Mouse (Mus musculus): ENCODE results near the gene Mical1.

Gene Mical1

DNA sequence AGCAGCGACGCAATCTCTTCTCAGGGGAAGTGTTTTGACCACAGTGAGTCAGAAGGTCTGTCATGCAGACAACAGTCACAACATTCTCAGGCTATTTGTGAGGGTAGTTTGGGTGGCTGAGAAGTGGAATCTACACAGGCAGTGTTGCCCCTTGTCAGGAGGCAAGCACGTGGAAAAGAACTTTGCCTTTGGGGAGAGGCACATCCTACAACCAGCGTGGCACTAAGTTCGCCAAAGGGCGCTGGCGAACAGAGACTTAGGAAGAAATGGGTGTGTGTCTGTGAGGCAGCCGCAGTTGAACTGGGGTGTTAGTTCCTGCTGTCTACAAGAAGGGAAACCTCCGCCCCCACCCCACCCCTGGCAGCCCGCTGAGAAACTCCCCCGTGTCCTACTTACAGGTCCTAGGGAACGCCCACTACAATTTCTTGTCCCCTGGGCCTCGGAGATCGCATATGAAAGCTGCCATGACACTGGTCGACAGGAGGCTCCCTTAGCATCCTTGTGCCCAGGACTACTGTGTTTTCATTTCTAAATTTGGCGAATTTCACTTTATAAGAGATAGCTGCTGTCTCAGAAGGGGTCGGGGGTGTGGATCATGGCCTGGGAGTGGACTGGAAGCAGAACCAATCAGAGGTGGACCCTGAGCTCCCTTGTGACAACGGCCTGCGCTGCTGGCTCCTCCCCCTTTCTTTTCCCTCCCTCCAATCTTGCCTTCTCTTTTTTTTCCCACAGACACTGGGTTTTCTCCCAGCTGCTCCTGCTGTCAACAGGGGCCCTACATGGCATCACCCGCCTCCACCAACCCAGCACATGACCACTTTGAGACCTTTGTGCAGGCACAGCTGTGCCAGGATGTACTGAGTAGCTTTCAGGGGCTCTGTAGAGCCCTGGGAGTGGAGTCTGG, 1.4 kb downstream of the Mical1 start:
- DNase-seq, result peak; percentile 28

DNA sequence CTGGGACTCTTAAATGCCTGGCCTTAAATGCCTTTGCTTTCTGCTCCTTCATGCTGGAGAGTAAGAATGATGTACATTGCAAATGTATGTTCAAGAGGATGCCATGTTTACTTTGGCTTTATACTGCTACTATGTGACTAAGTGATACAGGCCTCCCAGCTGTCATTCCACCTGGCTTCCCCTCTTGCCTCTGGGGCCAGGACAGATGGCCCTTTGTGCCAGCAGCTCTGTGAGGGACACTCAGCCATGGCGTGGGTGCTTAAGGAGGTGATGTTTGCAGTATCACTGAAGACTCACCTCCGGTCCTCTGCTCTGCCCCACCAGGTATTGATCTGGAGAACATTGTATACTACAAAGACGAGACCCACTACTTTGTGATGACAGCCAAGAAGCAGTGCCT, 3.8 kb downstream of the Mical1 start:
- DNase-seq, result no peak

DNA sequence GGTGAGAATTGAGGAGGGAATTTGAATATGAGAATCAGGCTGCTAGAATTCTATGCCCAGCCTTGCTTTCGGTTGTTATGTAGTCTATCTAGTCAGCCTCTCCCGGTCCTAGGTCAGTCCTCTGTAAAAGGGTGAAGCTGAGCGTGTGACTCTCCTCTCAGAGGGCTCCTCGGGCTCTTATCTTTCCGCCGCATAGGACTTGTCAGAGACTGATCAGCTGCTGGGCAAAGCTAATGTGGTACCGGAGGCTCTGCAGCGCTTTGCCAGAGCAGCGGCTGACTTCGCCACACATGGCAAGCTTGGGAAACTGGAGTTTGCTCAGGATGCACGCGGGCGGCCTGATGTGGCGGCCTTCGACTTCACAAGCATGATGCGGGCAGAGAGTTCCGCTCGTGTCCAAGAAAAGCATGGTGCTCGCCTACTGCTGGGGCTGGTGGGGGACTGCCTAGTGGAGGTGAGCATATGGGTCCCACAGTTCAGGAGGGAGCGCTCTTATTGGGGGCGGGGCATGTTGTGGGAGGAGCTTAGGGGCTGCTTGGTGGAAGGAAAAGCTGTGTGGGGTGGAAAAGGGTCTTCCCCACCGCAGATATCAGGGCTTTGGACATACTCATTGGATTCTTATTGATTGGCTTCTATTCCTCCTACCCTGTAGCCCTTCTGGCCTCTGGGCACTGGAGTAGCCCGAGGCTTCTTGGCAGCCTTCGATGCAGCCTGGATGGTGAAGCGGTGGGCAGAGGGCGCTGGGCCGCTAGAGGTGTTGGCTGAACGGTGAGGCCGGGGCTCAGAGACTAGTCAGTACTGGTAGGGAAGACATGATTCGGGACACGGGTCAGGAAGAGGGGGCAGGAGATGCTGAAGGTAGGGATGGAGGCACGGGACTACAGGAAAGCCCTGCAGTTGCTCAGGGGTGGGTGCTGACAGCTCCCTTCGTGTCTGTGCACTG, 5.1 kb downstream of the Mical1 start:
- peak; percentile 21 for DNase-seq

DNA sequence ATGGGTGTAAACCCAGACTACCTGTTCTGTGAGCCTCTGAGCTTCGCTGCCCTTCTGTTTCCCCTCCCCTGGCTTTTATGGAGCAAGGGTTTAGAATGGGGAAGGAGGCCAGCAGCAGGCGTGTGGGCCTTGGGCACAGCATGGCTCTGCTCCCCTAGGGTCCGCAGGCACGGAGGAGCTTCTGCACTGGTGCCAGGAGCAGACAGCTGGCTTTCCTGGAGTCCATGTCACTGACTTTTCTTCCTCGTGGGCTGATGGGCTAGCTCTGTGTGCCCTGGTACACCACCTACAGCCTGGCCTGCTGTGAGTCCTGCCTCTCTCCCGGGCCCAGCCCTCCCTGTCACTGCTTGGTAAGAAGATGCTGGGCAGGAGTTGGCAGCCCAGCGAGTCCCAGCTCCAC, 6.3 kb downstream of the Mical1 start:
- DNase-seq, result peak; percentile 47

DNA sequence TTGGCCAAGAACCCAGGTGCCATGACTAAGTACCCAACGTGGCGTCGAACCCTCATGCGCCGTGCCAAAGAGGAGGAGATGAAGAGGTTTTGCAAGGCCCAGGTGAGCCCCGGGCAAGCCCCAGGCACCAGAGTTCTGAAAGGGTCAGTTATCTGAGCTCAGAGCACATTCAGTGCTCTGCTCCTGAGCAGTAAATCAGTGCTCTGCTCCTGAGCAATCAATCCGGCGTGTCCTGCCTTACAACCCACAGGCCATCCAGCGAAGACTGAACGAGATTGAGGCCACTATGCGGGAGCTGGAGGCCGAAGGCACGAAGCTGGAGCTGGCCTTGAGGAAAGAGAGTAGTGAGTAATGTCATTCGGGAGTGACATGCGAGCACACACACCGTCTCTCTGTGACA, 9.7 kb downstream of the Mical1 start:
- DNase-seq, result no peak

DNA sequence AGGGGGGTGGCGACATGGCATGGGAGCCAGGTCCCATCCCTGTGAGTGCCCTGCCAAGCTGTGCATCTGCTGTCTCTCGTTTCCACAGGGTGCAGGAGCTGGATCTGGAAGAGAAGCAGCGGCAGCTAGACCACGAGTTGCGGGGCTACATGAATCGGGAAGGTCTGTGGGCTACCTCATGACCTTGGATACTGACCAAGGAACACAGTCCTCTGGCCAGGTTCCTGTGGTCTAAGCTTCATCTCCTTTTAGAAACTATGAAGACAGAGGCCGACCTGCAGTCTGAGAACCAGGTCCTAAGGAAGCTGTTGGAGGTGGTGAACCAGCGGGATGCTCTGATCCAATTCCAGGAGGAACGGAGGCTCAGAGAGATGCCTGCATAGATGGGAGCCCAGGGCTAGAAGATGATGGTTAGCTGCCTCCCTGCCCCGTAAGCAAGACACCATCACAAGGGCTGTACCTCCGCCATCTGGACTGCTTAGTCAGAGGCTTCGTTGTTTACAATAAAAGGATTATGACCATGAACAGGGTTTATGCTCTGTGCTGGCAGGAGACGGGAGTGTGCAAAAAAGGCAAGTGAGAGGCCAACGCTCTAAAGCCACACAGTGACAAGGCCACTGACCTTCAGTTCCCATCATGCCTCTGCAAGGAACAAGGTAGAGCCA, 10.5 kb downstream of the Mical1 start:
- DNase-seq, result peak; percentile 24

DNA sequence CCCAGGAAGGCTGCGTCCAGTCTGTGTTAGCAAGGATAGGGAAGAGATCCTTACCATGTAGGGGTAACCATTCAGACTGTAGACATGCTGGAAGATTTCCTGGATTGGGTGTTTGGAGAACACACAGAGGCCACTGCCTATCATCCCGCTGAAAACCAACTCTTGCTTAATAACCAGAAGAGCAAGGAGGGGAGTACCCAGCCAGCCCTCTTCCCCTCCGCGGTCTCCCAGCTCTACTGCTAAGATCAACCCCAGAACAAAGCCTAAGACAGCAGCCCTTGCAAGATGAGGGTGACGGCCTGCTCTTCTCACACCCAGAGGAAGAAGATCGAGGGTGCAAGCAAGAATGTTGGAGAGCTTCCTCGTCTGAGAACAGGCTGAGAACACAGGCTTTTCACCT, 12.8 kb downstream of the Mical1 start:
- no peak for DNase-seq

DNA sequence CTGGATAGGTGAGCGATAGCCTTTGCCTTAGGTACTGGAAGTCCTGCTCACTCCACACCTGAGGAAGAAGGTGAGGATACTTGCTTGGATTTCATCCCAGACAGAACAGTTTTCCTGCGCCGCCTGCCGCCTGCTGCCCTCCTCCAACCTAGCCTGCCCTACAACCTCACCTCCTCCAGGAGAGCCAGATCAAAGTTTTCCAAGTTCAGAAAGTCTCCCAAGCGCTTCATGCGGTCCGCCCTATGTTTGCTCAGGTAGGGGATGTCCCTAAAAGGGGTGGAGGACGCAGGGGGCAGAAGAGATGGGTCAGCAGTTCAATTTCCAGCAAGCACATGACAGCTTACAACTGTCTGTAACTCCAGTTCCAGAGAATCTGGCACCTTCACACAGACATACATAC, 13.2 kb downstream of the Mical1 start:
- DNase-seq, result peak; percentile 17

DNA sequence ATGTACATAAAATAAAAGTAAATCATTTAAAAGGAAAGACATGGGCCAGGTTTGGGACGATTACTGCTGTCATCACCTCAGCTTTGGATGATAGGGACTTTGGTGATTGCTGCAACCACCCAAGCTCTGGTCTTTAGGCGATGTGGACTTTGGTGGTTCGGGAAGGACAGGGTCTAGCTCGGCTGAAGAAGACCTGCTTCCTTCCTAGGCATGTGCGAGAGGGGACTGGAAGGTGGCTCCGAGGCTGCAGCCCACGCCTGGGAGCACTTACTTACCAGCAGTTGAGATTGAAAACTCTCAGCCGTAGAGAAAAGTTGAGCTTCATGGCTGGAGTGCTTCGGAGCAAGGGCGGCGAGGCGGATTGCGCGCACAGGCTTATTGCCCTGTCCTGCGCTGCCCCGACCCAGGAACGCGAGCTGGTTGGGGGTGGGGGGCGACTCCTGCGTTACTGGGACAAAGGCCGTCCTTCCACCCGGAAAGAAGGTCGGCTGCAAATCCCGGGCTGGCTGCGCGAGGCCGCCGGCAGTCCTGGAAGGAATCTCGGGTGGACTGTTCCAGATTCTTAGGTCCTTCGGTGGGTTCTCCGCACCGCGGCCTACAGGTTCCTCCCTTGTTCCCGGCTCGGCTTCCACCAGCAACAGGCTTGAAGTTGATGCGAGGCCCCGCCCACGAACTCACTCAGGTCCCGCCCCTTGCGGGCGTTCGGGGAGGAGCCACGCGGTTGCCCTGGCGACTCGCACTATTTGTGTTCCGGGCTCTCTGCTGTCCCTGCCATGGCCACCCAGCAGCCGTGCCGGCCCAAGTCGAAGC, 13.8 kb downstream of the Mical1 start, which contains the start of the genes Smpd2 and Ppil6:
Gene Smpd2, minus strand, starts transcription at position 662 of the 810 bp plus-strand sequence.
Gene Ppil6, plus strand, starts transcription at position 732 of the 810 bp plus-strand sequence.
- DNase-seq, result peak; percentile 91

DNA sequence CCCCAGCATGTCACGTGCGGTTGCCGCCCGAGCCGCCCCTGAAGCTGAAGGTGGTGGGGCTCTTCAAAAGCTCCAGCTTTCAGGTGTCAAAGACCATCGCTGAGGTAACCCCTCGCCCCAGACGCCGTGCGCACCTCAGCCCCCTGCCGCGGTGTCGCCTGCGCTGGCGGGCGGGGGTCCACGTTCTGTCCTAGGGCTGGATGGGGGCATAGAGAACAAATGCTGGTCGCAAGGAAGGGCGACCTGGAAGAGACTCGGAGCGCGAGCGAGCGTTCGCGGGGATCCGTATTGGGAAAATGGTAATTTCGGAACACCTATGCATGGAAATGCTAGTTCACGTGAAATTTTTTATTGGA, 14.4 kb downstream of the Mical1 start:
- no peak for DNase-seq

DNA sequence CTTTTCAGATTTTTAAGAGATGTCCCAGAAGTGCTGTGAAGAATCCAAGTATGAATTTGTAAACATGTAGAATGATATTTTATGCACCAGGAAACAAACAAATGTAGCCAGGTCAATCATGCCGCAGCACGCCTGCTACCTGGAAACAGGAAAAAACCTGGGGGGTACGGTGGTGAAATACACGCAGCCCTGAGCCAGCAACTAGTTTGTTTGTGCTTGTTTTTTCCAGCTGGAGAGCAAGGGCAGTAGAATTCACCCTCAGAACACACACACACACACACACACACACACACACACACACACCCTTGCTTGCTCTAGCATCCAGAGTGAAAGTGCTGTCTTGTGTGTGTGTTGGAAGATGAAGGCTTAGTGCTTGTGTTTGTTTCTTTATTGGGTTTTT, 15.0 kb downstream of the Mical1 start:
- no peak for DNase-seq

DNA sequence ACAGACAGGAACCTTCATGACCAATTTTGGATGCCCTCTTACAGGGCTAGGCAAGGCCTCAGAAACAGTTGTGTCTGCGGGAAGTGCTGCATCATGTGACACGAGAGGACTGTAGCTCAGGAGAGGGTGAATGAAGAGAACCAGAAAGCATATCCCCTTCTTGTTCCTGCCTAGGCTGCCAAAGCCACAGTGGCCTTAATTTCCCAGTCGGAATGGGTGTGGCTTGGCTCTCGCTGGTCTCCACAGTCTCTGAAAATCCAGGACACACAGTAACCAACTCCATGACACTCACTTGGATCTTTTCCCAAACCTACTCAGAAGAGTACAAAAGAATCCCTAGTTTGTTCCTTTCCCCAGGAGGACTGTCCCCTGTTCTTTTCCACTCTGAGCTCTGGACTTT, 24.8 kb downstream of the Mical1 start:
- DNase-seq, result peak; percentile 35

DNA sequence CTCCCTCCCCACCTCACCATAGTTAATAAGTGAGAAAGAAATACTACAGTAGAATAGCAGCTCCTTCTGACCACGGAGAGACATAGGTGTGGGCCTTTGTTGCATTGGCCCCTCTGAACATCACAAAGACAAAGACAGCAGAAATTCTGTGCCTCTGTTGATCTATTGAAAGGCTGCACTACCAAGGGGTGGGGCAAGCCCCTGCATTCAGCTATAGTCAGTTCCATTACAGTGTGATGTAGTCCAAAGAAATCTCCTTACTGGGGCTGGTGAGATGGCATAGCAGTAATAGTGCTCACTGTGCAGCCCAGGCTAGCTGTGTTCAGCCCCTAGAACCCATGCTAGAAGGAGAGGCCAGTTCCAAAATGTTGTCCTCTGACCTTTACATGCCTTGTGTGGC, 28.9 kb downstream of the Mical1 start:
- DNase-seq, result no peak

DNA sequence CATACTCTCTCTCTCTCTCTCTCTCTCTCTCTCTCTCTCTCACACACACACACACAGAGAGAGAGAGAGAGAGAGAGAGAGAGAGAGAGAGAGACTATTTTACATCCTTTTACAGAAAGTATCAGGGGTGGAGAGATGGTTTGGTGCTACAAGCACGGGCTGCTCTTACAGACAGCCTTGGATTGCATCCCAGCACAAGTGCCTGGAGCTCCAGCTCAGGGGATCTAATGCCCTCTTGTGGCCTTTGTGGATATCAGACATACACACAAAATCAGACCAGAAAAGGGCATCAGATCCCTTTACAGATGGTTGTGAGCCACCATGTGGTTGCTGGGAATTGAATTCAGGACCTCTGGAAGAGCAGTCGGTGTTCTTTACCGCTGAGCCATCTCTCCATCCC, 29.3 kb downstream of the Mical1 start:
- peak; percentile 85 for DNase-seq

DNA sequence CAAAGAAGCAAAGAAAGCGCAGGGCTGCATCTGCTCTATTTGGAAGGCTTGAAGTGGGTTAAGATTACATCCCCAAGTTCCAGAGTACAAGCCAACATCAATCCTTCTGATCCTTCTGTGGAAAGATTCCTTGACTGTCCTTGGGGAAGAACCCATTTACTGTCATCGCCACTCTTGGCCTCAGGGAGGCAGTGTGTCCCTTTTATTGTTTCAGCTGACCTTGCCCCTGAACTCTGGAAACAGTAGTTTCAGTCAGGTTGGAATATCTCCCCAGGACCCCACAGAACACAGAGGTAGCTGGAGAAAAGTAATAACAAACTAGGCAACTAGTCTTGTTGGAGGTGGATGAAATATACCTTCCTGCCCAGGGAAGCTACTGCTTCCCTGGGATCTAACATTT, 33.0 kb downstream of the Mical1 start:
- no peak for DNase-seq

DNA sequence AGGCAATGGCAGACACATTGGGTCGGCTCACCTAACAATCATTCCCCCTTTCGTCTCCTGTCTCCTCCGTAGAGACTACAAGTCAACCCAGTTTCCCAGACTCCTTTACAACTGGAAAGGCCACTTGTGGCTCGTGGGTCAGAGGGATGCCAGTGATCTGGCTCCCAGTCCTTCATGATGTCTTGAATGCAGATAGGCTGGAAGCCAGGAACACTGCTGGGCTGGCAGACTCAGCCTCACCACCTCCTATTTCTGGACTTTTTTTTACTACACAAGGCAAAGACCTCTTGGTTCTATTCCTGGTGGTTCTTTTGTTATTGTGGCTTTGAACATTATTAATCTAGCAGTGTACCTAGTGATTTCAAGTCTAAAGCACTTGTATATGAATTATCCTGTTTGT, 38.2 kb downstream of the Mical1 start:
- DNase-seq, result no peak

DNA sequence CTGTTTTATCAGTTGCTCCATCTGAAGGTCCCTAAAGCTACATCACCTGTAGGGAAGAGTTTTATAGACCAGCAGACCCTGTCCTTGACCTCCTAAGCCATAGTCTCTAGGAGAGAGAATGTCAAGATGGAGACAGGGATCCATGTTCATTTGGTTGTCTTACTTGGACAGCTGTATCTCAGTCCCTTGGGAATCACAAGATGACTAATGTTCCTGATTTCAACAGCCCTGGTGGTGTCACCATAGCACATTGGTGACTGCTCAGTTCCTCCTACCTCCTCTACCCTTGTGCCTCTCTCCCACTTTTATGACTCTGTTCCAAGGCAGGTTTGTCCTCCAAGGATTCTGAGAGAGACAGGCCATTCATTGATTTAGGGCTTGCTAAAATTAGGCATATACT, 38.8 kb downstream of the Mical1 start:
- DNase-seq, result no peak

DNA sequence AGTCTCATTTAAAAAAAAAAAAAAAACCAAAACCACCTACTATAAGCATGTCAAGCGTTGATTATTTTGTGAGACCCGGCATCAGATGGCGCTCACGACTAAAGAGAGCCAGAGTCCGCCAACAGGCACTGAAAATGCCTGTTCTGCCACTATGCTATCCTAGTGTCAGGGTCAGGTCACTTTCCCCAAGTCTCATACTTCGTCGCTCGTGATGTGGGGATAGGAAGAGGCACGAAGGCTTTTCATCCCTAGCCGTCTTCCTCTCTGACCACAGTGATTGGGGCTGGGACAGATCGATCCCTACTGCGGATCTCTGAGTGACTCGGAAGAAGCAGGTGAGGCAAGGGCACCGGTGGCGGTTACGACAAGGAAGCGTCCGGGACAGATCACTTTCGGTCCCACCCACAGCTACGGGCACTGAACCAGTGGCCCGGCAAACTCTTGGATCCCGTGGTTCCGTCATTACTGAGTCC, 42.4 kb downstream of the Mical1 start:
- DNase-seq, result peak; percentile 82

DNA sequence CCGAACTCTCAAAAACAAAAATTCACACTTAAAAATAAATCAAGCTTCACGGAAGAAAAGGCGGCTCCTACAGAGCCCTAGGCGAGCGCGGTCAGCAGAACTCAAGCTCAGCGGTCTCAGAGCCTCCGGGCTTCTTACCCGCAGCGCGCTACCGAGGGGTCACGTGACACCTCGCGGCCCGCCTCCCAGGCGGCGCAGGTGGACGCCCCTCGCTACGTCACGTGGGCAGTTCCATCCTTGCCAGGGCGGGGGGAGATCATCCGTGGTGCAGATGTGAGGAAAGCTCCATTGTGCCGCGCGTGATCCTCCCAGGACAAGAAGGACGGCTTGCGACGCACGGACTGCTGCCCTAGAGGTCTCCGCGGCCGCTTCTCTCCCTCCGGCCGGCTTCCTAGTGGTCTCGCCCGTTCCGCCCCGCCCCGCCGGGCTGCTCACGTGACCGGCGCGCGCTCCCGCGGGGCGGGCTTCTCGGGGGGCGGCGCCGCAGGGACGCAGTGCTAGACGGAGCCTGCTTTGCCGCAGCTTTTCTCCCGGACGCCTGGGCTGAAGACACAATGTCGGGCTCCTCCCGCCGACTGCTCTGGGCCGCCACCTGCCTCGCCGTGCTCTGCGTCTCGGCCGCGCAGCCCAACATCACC, 43.0 kb downstream of the Mical1 start, which contains the start of gene Cd164:
Gene Cd164, plus strand, starts transcription at position 434 of the 638 bp plus-strand sequence.
- DNase-seq, result peak; percentile 95

DNA sequence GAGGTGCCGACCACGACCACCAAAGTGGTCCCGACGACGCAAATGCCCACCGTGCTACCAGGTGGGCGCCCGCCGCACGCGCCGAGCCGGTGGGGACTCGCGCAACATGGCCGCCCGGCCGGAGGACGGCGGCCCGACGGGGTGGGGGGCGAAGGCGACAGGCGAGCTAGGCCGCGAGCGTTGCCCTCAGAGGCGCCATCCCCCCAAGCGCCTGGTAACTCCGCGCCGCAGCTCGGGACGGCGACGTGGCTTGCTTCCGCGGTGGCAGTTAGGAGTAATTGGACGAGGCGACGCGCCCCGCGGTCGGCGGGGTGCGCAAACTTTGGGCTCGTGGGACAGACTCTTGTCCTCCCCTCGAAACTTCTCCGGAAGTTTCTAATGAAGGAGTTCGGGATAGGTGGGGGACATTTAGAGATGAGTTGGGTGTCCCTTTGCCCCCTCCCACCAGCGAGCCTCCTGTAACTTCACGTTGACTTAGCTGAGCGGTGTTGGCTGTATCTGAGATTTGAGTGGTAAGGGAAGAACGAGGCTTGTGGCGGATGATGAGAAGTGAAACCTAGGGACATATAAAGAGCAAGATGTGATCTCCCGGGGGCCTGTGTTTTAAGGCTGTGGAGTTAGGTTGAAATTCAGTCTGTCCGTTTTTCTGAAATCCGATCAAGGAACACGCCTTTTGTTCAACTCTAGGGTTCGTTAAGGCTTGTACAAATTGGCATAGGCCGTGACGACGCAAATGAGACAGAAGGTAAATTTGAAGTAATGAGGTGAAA, 43.7 kb downstream of the Mical1 start:
- no peak for DNase-seq

DNA sequence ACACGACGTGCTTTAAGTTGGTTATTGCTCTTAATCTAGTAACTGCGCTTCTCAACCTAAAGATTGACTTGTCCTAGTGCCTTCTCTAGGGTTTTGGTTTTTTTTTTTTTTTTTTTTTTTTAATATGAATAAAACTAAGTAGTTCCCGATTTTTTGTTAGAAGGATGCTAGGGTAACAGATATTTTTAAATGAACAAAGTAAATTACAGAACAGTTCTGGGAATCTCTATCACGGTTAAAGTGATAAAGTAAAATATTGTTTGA, 44.2 kb downstream of the Mical1 start:
- no peak for DNase-seq
